Mouse (Mus musculus): Measurements from ENCODE around the gene Gstcd.

Gene Gstcd

DNA sequence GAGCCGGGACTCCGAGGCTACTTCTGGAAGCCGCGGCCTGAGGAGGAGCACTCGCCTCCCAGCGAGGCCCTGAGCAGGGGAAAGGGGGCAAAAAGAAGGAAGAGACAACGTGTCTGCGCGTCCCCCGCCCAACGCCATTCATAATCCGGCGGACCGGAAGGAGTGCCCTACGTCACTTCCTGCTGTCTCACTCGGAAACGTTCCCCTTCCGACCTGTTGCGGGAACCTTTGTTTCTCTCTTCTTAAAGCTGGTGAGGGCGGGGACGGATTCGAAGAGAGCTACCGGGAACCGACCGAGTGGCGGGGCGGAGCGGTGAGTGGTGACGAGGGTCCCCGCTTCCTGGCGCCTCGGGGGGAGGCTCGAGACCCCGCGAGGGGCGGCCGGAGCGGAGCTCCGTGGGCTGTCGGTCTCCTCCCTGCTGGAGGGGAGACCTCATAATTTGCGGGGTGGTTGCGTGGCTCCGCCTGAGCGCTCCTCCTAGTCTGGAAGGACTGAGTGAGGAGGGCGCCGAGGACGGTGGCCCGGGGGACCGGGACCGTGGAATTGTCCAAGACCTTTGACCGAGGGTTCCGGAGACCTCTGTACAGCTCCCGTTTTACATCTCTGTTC, at the start of gene Gstcd, which contains the start of gene Ints12:
Gstcd (minus strand) TSS at position 370 of the 610 bp plus-strand sequence.
Ints12 (plus strand) TSS at position 177 of the 610 bp plus-strand sequence.
- DNase-seq: peak; percentile 97 to 98

DNA sequence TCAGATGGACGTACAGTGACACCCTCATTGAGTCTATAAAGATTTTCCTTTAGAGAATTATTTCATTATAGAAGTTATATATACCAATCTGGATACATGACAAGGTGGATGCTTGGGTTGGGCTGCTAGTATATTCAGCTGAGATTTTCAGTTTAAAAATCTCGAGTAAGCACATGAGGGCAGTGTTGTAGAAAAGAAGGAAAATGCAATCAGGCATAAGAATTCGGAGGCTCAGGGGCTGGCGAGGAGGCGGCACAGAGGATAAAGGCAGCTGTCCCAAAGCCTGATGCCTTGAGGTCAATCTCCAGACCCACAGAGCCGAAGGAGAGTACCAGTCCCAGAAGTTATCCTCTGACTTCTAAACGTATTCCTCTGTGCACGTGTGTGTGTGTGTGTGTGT, 40.8 kb upstream of the Gstcd start:
- peak; percentile 18 to 51 for DNase-seq

GRCm38 (mm10) chr3:133131372-133131771, 39.5 kb upstream of the Gstcd start:
- no peak for DNase-seq

DNA sequence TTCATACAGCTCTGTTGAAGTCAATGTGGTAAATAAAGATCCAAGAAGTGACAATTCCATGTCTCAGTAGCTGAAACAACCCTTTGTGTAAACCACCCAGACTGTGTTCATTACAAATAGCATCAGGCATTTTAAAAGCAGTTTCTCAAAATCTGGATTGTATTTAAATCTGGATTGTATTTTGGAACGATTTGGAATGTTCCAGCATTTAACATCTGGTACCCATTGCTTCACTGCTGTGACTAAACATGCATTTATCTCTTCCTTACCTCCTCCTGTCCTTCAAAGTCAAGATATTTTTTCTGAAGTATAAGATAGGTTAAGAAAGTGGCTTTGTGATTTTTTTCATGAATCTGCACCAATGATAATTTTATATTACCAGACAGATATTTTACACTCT, 21.4 kb upstream of the Gstcd start:
- DNase-seq: no peak

- peak; percentile 62 to 69 for DNase-seq
Observed at GRCm38 (mm10) chr3:133111741-133112140, 19.9 kb upstream of the Gstcd start.

DNA sequence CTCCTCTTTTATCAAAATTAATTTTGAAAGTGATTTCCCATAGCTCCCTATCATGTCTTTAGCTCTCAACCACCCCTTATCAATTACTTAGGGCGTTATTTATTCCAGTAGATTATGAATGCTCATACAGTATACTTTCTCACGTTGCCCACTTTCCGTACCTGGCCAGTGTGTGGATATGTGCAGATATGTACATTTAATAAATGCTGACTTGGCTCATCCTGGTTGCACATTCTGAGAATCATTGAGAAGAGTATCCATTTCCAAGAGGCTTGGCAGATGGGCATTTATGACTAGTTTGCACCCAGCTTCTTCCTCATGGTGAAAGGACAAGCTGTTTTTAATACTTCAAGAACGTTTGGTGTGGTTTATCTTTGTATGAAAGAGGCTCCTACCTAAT, 18.0 kb upstream of the Gstcd start:
- DNase-seq: no peak

- no peak for DNase-seq
Observed at GRCm38 (mm10) chr3:133108731-133109130, 16.9 kb upstream of the Gstcd start.

- no peak for DNase-seq
Observed at GRCm38 (mm10) chr3:133104436-133104835, 12.6 kb upstream of the Gstcd start.

DNA sequence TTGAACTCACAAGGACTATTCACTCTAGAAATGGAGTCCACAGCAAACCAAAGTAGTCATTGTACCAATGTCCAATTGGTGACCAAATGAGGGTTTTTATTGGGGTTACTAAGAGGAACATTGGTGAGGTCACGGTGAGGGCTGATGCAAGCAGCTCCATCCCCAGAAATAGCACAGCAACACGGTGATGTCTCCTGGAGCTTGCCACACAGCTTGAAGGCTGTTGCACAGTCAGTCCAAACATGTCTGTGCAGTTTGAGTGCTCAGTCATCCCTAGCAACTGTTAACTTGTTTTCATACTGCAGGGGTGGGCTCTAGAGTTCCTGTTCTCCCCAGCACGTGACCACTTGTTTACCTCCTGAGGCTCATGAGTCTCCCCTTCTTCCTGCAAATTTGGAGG, 11.9 kb upstream of the Gstcd start:
- DNase-seq: no peak

DNA sequence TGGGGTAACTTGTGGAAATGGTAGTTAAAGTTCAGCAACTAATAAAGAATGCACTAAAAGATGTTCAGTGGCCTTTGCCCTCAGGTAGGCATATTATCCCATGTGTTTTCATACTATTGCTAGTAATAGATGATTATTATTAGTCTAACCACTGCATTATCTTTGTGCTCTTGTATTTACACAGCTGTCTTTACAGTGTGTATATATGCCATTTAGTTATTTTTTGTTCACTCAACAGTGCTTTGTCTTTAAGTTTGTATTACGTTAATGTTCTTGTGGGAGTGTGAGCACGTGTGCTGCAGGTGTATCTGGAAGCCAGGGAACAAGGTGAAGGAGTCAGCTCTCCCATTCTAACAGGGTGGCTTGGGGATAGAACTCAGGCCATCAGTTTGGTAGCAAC, 7.1 kb upstream of the Gstcd start:
- no peak for DNase-seq

DNA sequence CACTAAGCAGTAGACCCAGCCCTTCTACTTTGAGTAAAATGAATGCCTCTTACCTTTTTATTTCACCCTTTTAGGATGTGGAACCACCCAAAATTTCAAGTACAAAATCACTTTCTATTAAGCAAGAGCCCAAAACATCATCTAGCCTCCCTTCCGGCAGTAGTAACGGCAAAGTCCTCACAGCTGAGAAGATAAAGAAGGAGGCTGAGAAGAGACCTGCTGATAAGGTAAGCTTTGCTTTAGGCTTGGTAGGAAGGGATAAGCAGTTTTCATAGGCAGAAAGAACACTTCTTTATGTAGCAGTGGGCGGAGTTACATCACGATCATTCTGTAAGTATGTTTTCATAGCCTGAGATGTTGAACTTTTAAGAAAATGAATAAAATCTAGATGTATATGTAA, 6.5 kb upstream of the Gstcd start:
- no peak for DNase-seq

DNA sequence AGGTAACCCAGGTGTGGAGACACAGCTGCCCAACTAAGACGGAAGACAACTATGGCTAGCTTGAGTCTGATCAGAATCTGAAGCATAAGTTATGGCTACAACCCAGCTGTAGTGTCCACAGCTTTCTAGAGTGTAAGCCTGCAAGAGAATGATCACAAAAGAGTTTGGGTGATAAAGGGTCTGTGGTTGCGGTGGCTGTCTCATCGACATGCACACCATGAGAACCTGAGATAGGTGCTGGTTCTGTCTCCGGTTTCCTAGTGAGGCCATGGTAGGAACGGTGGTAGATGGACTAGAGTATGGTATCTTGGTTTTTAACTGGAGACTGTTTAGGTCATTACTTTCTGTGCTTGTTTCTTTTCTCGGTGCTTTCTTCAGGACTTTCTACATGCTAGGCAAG, 6.1 kb upstream of the Gstcd start:
- no peak for DNase-seq

GRCm38 (mm10) chr3:133094305-133094704, 2.5 kb upstream of the Gstcd start:
- no peak for DNase-seq

DNA sequence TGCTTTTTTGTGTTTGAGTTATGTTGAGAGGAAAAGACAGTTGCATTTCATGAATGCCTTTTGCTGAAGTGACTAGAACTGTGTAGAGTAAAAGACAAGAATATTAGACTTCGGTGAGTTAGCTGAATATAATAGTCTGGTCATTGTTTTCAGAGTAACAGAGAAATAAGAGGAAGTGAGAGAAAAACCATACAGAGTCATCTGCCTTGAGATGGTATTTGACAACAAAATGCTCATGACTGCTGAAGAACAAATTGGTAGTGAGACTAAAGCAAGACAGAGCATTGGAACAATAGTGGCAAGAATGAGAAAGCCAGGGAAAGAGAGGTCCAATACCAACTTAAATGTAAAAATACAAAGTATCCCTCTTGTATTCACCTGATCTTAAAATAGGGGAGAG, 1.1 kb upstream of the Gstcd start:
- no peak for DNase-seq

DNA sequence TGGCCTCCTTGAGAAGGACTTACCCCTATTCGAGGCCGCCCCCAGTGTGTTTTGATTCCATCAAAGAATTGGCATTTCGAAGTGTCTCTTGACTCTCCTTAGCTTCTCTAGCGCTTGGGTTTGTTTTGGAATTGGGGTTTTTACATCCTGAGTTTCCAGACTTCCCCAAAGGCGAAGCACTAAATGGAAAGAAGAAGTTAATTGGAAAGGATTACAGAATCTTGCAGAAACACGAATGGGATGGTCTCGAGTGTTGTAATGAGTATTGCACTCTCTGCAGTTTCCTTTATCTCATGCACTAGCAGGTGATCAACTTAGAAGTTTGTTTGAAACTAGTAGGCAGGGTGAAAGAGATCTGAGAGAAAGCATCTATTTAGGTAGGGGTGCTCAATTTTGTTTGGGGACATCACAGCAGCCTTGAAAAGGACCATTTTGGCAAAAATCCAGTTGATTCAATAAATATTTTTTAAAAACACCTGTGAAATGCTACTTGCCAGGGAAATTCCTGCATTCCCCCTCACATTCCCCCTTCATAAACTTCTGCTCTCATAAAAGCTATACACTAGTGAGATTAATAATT, 531 bp upstream of the Gstcd start:
- DNase-seq: no peak

- DNase-seq: peak; percentile 70 to 75
Observed at GRCm38 (mm10) chr3:133091121-133091663, 641 bp downstream of the Gstcd start.

DNA sequence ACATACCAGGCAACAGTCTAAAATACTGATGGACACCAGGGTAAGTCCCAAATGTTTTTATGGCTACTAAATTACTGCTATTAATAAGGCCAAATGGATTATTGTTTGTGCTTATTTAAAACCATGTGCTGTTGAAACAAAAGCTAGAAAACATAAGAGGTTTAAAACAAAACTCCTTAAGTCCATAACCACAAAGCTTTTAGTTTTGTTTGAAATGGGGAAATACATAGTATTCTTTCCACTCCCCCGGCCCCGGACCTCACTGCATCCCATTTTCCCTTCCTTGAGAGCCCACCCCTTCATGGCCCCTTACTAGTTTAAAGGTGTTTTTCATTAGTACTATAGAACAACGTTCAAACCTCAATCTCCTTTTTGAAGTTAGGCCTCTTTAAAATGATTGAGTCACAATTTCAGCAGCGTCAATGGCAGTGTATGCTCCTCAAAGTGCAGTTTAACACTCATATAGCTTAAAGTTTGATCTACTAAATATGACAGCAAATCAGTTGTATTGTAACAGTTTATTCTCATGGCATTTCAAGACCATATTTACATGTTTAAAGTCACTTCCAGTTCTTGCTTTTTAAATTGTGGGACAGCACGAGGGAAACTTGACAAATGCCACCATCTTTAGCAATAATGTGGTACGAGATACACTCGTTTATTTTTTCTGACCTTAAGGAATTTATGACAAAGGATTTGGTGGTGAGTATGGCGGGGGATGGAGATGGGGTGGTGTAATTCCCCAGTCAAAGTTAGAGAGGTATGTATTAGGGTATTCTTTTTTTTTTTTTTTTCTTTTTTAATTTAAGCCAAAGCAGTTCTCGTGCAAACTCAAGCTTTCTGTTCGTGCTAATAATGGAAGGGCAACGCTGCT, 1.3 kb downstream of the Gstcd start:
- no peak for DNase-seq

- peak in 1 of 2 experiments; percentile 71 for DNase-seq
Observed at GRCm38 (mm10) chr3:133085858-133086257, 6.0 kb downstream of the Gstcd start.

DNA sequence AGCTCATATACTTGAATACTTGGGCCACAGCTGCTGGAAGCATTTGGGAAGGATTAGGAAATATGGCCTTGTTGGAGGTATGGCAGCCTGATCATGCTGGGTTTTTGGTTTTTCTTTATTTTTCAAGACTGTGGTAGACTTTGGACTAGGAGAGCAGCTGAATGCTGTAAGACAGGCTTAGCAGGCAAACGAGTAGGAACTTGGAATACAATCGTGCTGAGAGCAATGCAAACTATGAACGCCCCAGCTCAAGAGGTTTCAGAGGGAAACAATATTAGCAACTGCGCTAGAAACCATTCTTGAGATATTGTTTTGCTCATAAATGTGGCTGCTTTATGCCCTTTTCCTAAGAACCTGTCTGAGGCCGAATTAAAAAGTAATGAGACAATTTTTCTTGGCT, 9.1 kb downstream of the Gstcd start:
- no peak for DNase-seq

- no peak for DNase-seq
Observed at GRCm38 (mm10) chr3:133075560-133075959, 16.3 kb downstream of the Gstcd start.

DNA sequence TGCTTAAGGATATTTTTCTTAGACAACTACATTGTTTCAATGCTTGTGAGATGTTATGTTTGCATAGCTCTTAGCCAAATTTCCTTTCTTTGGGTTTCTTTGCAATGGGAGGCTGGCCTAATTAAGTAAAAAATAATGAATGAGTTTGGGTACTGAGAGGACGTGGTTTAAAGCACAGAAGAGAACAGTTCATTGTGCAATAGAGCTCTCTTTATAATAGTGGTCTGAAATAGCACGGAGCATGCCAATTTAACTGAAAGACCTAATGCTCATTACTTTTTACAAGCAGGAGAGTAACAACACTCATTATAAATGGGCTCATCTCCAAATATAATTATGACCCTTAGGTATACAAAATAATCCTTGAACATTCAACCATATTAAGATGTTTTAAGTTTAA, 39.8 kb downstream of the Gstcd start:
- DNase-seq: no peak

DNA sequence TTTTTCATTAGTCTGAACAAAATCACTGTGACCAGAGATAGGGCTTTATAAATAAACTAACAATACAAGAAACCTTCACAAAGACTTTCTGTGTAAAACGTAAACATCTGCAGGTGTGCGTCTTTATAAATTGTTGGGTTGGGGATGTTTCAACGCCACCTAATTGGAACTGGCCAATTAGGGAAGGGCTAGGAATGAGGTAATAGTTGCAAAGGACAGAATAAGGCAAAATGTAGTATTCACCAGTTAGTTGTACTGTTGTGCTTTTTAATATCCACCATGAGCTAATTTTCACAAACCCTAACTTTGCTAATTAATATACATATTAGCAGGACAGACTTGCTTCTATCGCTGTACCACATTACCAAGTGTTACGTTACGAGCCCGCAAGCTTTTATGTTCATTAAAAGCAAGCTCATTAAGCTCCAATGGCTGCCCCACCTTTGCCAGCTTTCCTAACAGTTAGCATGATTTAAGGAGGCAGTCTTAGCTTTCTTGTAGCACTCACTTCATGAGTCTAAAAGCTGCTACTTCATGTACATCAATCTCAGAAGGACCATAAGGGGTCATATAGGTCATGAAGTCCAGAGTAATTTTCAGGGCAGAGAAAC, 58.6 kb downstream of the Gstcd start:
- DNase-seq: no peak

DNA sequence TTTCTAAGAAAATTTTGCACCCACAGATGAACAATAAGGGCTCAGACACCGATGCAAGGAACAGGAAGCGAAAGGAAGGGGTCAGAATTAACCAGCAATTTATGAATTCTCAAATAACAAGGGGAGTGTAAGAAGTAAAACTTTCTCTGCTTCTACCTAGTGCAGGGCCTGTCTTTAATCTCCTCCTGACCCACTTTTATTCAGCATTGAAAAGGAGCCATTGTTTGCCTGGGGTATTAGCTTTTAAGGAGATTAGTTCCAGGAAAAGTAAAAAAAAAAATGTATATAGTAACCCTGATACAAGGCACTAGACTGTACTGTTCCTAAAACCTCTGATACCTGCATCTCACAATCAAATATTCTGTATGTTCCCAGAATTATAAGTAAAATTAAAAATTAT, 64.9 kb downstream of the Gstcd start:
- no peak for DNase-seq

Measured in cerebellum, postnatal 10 days (tissue).